Mouse (Mus musculus): Measurements from ENCODE around the gene Fam241a.

GRCm38 (mm10) chr3:127849922-127850321, 46.2 kb downstream of the Fam241a start:
- TF ChIP-seq POLR2A (IDR thresholded peaks at IDR 0.05; ENCODE audit: control insufficient read depth, low read depth, low read length), result no peak
- TF ChIP-seq CTCF (IDR thresholded peaks at IDR 0.05; ENCODE audit: control insufficient read depth, insufficient read depth, insufficient replicate concordance, low read depth, low read length), result no peak

All from testis, adult 2 months (tissue).